Mouse (Mus musculus) forebrain, embryonic 12.5 days (tissue): Measurements from ENCODE around the gene Tmeff1. TPM values are rescaled to one million over a fixed set of nuclear protein-coding genes. Genes with fewer than 3 reads are reported as not detected.

Experiments used
- ATAC-seq: fragments of 200-750 bp; cut with Nextera tagmentation; 2 replicates; pipeline ENCODE4 v1.8.0; 2017; ENCODE audit warnings: moderate TSS enrichment; ENCODE audit not compliant: low FRiP score
- H3K27ac ChIP-seq: fragments of 300-500 bp; sonication (generic); 2 replicates; pipeline ENCODE4 v1.5.1; 2016; ENCODE audit warnings: mild to moderate bottlenecking
- H3K27me3 ChIP-seq: fragments of 300-500 bp; sonication (generic); 2 replicates; pipeline ENCODE4 v1.6.1; 2016; ENCODE audit warnings: mild to moderate bottlenecking
- H3K36me3 ChIP-seq: fragments of 300-500 bp; sonication (generic); replicated peaks from 2 replicates; pipeline ENCODE4 v1.6.1; 2016; ENCODE audit warnings: mild to moderate bottlenecking
- H3K4me1 ChIP-seq: fragments of 300-500 bp; sonication (generic); 2 replicates; pipeline ENCODE4 v1.6.1; 2016
- H3K4me2 ChIP-seq: fragments of 300-500 bp; sonication (generic); 2 replicates; pipeline ENCODE4 v1.6.1; 2016; ENCODE audit warnings: mild to moderate bottlenecking, moderate library complexity
- H3K4me3 ChIP-seq: fragments of 300-500 bp; sonication (generic); replicated peaks from 2 replicates; pipeline ENCODE4 v1.5.1; 2016; ENCODE audit warnings: mild to moderate bottlenecking
- H3K9ac ChIP-seq: fragments of 300-500 bp; sonication (generic); 2 replicates; pipeline ENCODE4 v1.6.1; 2016; ENCODE audit warnings: mild to moderate bottlenecking
- H3K9me3 ChIP-seq: fragments of 300-500 bp; sonication (generic); 2 replicates; pipeline ENCODE4 v1.6.1; 2016
- WGBS: fragments of 180-500 bp; shearing (Covaris S2); methylation state at CpG from one replicate; pipeline ENCODE4 v1.1.7; 2016; 5-methylcytosine and 5-hydroxymethylcytosine counted together
- polyA plus RNA-seq: library from polyadenylated mRNA; unstranded; fragments of >200 nt; fragmentation: Nextera tagmentation; extraction: Ambion mirVana; gene quantifications from 2 replicates; pipeline ENCODE4 v1.2.1, GENCODE M21; 2016

The Tmeff1 gene
- polyA plus RNA-seq, 1 experiment from 2014 or later = 166 TPM

- no peak for ATAC-seq
- WGBS = 94% methylated on average over 7 of the region's 7 CpGs
Observed at GRCm38 (mm10) chr4:48596111-48596510, 11.1 kb downstream of the Tmeff1 start.

DNA sequence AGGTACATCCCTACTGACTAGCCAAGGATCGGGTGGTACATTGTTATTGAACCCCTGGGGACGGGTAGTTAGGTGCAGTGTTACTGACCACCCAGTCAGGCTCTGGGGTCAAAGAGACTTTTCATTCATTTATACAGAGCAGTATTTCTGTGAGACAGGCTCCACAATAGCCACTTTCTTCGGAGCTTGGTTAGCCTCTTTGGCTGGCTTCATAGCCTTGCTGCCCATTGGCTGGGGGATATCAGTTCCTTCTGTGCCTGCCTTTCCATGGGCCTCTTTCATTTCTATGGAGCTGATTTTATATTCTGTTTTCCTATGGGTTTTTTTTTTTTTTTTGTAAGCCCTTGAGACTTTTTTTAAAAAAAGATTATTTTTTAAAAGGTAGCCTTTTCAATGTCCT, 20.7 kb downstream of the Tmeff1 start:
- H3K27me3 ChIP-seq = no peaks in the 10 kb centered on the region
- no peak overlapping the region for H3K4me3 ChIP-seq
- H3K36me3 ChIP-seq = peaks cover 29% of the 10 kb centered on the region
- no peak overlapping the region for H3K9ac ChIP-seq
- H3K4me2 ChIP-seq = no peak overlapping the region
- H3K27ac ChIP-seq = no peak overlapping the region
- H3K4me1 ChIP-seq = peaks cover 16% of the 10 kb centered on the region
- H3K9me3 ChIP-seq = no peaks in the 10 kb centered on the region
- ATAC-seq = no peak
- WGBS = 40% methylated on average over 3 of the region's 3 CpGs

More at GRCm38 (mm10) chr4:48596111-48596510, 11.1 kb downstream of the Tmeff1 start:
- H3K4me1 ChIP-seq = peaks cover 14% of the 10 kb centered on the region; the same call in 1 of the 2 replicates
- H3K36me3 ChIP-seq = peaks cover 5% of the 10 kb centered on the region
- H3K4me2 ChIP-seq = no peak overlapping the region
- H3K9ac ChIP-seq = no peak overlapping the region
- H3K27ac ChIP-seq = no peak overlapping the region
- H3K9me3 ChIP-seq = no peaks in the 10 kb centered on the region
- no peak overlapping the region for H3K4me3 ChIP-seq
- H3K27me3 ChIP-seq = no peaks in the 10 kb centered on the region

- H3K9me3 ChIP-seq = no peaks in the 10 kb centered on the region
- no peak overlapping the region for H3K4me2 ChIP-seq
- H3K27ac ChIP-seq = no peak overlapping the region
- peaks cover 48% of the 10 kb centered on the region for H3K36me3 ChIP-seq
- WGBS = 94% methylated on average over 9 of the region's 9 CpGs
- H3K9ac ChIP-seq = no peak overlapping the region
- no peaks in the 10 kb centered on the region for H3K27me3 ChIP-seq
- H3K4me1 ChIP-seq = peaks cover 9% of the 10 kb centered on the region
- no peak overlapping the region for H3K4me3 ChIP-seq
- ATAC-seq = no peak
Observed at GRCm38 (mm10) chr4:48609485-48609884, 24.5 kb downstream of the Tmeff1 start.

DNA sequence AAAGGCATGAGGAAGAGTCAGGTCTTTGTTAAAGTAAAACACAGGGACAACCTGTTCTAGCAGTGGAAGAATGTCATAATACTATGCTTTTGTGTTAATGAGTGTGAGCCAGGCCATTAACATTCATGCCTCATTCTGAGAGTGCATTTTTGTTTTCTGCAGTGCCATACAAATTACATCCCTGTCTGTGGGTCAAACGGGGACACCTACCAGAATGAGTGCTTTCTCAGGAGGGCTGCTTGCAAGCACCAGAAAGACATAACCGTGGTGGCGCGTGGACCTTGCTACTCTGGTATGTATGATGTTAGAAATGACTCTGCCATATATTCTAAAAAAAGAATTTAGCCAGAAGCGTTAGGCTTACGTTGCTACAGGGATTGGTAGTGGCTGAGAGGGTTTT, 25.3 kb downstream of the Tmeff1 start:
- Histone ChIP-seq H3K36me3 (peaks cover 46% of the 10 kb centered on the region), H3K4me2 (no peak overlapping the region), H3K9ac (no peak overlapping the region), H3K27ac (no peak overlapping the region), H3K4me3 (no peak overlapping the region), H3K27me3 (no peaks in the 10 kb centered on the region), H3K4me1 (peaks cover 9% of the 10 kb centered on the region), H3K9me3 (no peaks in the 10 kb centered on the region)
- ATAC-seq = no peak
- 89% methylated on average over 6 of the region's 6 CpGs for WGBS

- H3K4me2 ChIP-seq = no peak overlapping the region
- no peaks in the 10 kb centered on the region for H3K9me3 ChIP-seq
- peaks cover 53% of the 10 kb centered on the region for H3K36me3 ChIP-seq
- no peak overlapping the region for H3K4me3 ChIP-seq
- WGBS = 84% methylated on average over 4 of the region's 4 CpGs
- no peak for ATAC-seq
- no peak overlapping the region for H3K9ac ChIP-seq
- no peak overlapping the region for H3K27ac ChIP-seq
- no peaks in the 10 kb centered on the region for H3K27me3 ChIP-seq
- H3K4me1 ChIP-seq = no peaks in the 10 kb centered on the region
Observed at GRCm38 (mm10) chr4:48615483-48615882, 30.5 kb downstream of the Tmeff1 start.

DNA sequence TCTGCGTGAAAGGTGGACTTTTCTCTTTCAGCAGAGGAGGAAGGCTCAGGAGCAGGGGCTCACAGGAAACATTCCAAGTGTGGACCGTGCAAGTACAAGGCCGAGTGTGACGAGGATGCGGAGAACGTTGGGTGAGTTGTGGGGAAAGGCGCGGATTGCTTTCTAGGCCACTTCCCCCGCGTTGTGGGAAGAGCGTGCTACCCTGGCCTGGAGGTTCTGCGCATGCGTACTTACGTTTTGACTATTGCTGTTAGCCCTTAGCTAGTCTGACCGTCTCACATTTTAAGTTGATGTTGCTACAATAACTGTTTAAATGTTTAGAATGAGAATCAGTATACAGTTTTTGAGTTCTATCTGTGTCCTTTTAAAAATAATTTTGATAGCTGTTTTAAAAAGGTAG, 32.2 kb downstream of the Tmeff1 start:
- H3K4me1 ChIP-seq = no peaks in the 10 kb centered on the region
- no peak overlapping the region for H3K9ac ChIP-seq
- H3K27me3 ChIP-seq = no peaks in the 10 kb centered on the region
- H3K9me3 ChIP-seq = no peaks in the 10 kb centered on the region
- H3K4me3 ChIP-seq = no peak overlapping the region
- H3K4me2 ChIP-seq = no peak overlapping the region
- ATAC-seq = no peak
- H3K27ac ChIP-seq = no peak overlapping the region
- WGBS = 99% methylated on average over 15 of the region's 15 CpGs
- peaks cover 51% of the 10 kb centered on the region for H3K36me3 ChIP-seq

DNA sequence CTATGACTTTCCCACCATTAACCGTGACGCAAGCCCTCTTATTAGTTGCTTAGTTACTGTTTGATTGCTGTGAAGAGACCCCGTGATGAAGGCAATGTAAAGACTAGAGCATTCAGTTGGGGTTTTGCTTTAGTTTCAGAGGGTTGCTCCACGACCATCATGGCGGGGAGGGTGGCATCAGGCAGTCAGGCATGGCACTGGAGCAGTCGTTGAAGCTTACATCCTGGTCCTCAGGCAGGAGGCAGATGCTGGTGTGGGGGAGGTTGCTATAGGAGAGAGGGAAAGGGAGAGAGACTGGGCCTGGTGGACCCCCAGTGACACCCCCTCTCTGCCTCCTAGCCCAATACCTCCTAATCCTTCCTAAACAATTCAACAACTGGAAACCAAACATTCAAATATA, 35.1 kb downstream of the Tmeff1 start:
- Histone ChIP-seq H3K9me3 (0 out of 2 replicates have a peak, but pooled peaks cover 3% of the 10 kb centered on the region), H3K27ac (no peak overlapping the region), H3K27me3 (no peaks in the 10 kb centered on the region), H3K4me2 (no peak overlapping the region), H3K36me3 (peaks cover 68% of the 10 kb centered on the region), H3K9ac (no peak overlapping the region), H3K4me1 (no peaks in the 10 kb centered on the region), H3K4me3 (no peak overlapping the region)
- no peak for ATAC-seq
- WGBS = 91% methylated on average over 6 of the region's 6 CpGs

GRCm38 (mm10) chr4:48622246-48622645, 37.3 kb downstream of the Tmeff1 start:
- Histone ChIP-seq H3K27ac (no peak overlapping the region), H3K4me3 (no peak overlapping the region), H3K27me3 (no peaks in the 10 kb centered on the region), H3K36me3 (peaks cover 63% of the 10 kb centered on the region), H3K4me1 (no peaks in the 10 kb centered on the region), H3K9ac (no peak overlapping the region), H3K4me2 (no peak overlapping the region), H3K9me3 (0 out of 2 replicates have a peak, but pooled peaks cover 3% of the 10 kb centered on the region)
- 92% methylated on average over 6 of the region's 6 CpGs for WGBS
- no peak for ATAC-seq

- H3K36me3 ChIP-seq = peaks cover 64% of the 10 kb centered on the region
- H3K9me3 ChIP-seq = 0 out of 2 replicates have a peak, but pooled peaks cover 3% of the 10 kb centered on the region
- no peaks in the 10 kb centered on the region for H3K27me3 ChIP-seq
- H3K4me2 ChIP-seq = no peak overlapping the region
- H3K4me1 ChIP-seq = no peaks in the 10 kb centered on the region
- H3K27ac ChIP-seq = no peak overlapping the region
- ATAC-seq = no peak
- H3K4me3 ChIP-seq = no peak overlapping the region
- WGBS = 92% methylated on average over 7 of the region's 7 CpGs
- no peak overlapping the region for H3K9ac ChIP-seq
Observed at GRCm38 (mm10) chr4:48622946-48623345, 38.0 kb downstream of the Tmeff1 start.

GRCm38 (mm10) chr4:48624961-48625360, 40.0 kb downstream of the Tmeff1 start:
- Histone ChIP-seq H3K9me3 (0 out of 2 replicates have a peak, but pooled peaks cover 3% of the 10 kb centered on the region), H3K4me1 (no peaks in the 10 kb centered on the region), H3K27ac (no peak overlapping the region), H3K9ac (no peak overlapping the region), H3K36me3 (peaks cover 73% of the 10 kb centered on the region), H3K27me3 (no peaks in the 10 kb centered on the region), H3K4me2 (no peak overlapping the region), H3K4me3 (no peak overlapping the region)
- ATAC-seq = no peak
- 55% methylated on average over 6 of the region's 6 CpGs for WGBS

DNA sequence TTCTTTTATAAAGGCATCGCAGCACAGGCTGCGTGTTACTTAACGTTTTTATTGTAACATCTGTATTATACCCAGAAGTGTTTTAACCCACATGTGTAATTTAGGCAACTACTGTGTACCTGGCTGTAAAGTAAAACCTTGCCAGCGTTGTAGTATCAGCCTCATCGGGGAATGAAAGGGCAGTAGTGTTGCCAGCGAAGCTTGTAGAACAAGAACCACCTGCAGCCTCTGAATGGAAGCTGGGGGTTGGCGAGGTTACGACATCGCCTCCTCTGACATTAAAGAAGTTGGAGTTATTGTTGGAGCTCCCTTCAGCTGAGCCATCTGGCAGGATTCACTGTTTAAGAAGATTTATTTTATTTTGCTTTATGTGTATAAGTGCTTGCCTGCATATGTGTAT, 40.9 kb downstream of the Tmeff1 start:
- peaks cover 69% of the 10 kb centered on the region for H3K36me3 ChIP-seq
- H3K9ac ChIP-seq = no peak overlapping the region
- no peaks in the 10 kb centered on the region for H3K27me3 ChIP-seq
- no peak overlapping the region for H3K4me3 ChIP-seq
- 92% methylated on average over 9 of the region's 9 CpGs for WGBS
- no peak overlapping the region for H3K27ac ChIP-seq
- ATAC-seq = no peak
- 0 out of 2 replicates have a peak, but pooled peaks cover 3% of the 10 kb centered on the region for H3K9me3 ChIP-seq
- no peak overlapping the region for H3K4me2 ChIP-seq
- no peaks in the 10 kb centered on the region for H3K4me1 ChIP-seq

DNA sequence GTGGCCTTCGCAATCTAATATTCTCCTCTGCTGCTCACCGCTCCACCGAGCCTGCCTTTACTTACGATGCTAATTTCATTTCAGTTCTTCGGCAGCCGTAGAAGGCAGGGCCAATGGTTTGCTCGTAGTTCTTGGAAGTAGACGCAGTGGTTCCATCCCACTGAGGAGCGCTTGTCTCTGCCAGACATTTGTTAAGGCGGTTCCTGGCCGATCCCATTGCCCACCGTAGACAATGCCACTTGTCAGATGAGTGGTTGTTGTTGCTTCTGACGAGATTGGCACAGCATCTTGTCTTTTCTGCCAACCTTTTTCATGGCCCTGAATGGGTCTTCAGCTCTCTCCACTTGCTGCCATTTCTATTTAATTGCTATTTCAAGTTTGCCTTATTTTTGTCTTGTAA, 44.5 kb downstream of the Tmeff1 start:
- WGBS = 90% methylated on average over 13 of the region's 13 CpGs
- ATAC-seq = no peak

GRCm38 (mm10) chr4:48633529-48633928, 48.6 kb downstream of the Tmeff1 start:
- Histone ChIP-seq H3K4me1 (peaks cover 6% of the 10 kb centered on the region; the same call in 1 of the 2 replicates), H3K27ac (no peak overlapping the region), H3K9ac (no peak overlapping the region), H3K4me3 (no peak overlapping the region), H3K36me3 (peaks cover 30% of the 10 kb centered on the region), H3K27me3 (no peaks in the 10 kb centered on the region), H3K9me3 (no peaks in the 10 kb centered on the region), H3K4me2 (no peak overlapping the region)
- WGBS = 74% methylated on average over 6 of the region's 6 CpGs
- ATAC-seq = no peak

More for the DNA sequence above, 44.5 kb downstream of the Tmeff1 start:
- H3K36me3 ChIP-seq = peaks cover 37% of the 10 kb centered on the region
- H3K27ac ChIP-seq = no peak overlapping the region
- no peaks in the 10 kb centered on the region for H3K27me3 ChIP-seq
- H3K4me1 ChIP-seq = no peaks in the 10 kb centered on the region
- H3K4me3 ChIP-seq = no peak overlapping the region
- no peak overlapping the region for H3K4me2 ChIP-seq
- H3K9ac ChIP-seq = no peak overlapping the region
- H3K9me3 ChIP-seq = 0 out of 2 replicates have a peak, but pooled peaks cover under 1% of the 10 kb centered on the region
